Mouse (Mus musculus): ENCODE measurements around the gene Ceacam19. TPM values are rescaled to one million over a fixed set of nuclear protein-coding genes. Genes with fewer than 3 reads are reported as not detected.

Ceacam19 gene
- polyA plus RNA-seq, 1 experiment from 2014 or later, result not detected

GRCm38 (mm10) chr7:19836843-19837242 is 50.9 kb downstream of the Ceacam19 start:
- ATAC-seq (ENCODE audit: insufficient read depth), result no peak
- Histone ChIP-seq H3K4me1 (replicated peaks) (0 out of 2 replicates have a peak, but pooled peaks cover 3% of the 10 kb centered on the region), H3K4me3 (replicated peaks) (no peak overlapping the region), H3K9ac (no peak overlapping the region), H3K9me3 (replicated peaks) (no peaks in the 10 kb centered on the region), H3K27ac (replicated peaks) (no peak overlapping the region), H3K27me3 (no peaks in the 10 kb centered on the region), H3K4me2 (no peak overlapping the region), H3K36me3 (replicated peaks) (no peaks in the 10 kb centered on the region)
- WGBS (ENCODE audit: insufficient replicate concordance), result 18% methylated on average over 3 of the region's 3 CpGs

- Histone ChIP-seq H3K36me3 (replicated peaks) (no peaks in the 10 kb centered on the region), H3K9me3 (replicated peaks) (no peaks in the 10 kb centered on the region), H3K27me3 (no peaks in the 10 kb centered on the region), H3K4me2 (no peak overlapping the region), H3K9ac (no peak overlapping the region), H3K27ac (replicated peaks) (no peak overlapping the region), H3K4me3 (replicated peaks) (no peak overlapping the region), H3K4me1 (replicated peaks) (peaks cover 18% of the 10 kb centered on the region)
- 59% methylated on average over 3 of the region's 3 CpGs for WGBS (ENCODE audit: insufficient replicate concordance)
- ATAC-seq (ENCODE audit: insufficient read depth), result no peak
Observed at GRCm38 (mm10) chr7:19834055-19834454, 53.7 kb downstream of the Ceacam19 start.

GRCm38 (mm10) chr7:19831837-19832236 is 55.9 kb downstream of the Ceacam19 start:
- H3K4me3 ChIP-seq (replicated peaks), result no peak overlapping the region
- WGBS (ENCODE audit: insufficient replicate concordance), result 39% methylated on average over 9 of the region's 9 CpGs
- no peak overlapping the region for H3K4me2 ChIP-seq
- no peaks in the 10 kb centered on the region for H3K36me3 ChIP-seq (replicated peaks)
- H3K27me3 ChIP-seq, result no peaks in the 10 kb centered on the region
- ATAC-seq (ENCODE audit: insufficient read depth), result no peak
- H3K9me3 ChIP-seq (replicated peaks), result no peaks in the 10 kb centered on the region
- peaks cover 18% of the 10 kb centered on the region for H3K4me1 ChIP-seq (replicated peaks)
- H3K9ac ChIP-seq, result no peak overlapping the region
- no peak overlapping the region for H3K27ac ChIP-seq (replicated peaks)

GRCm38 (mm10) chr7:19830682-19831156 is 57.0 kb downstream of the Ceacam19 start:
- WGBS (ENCODE audit: insufficient replicate concordance), result 18% methylated on average over 13 of the region's 13 CpGs
- Histone ChIP-seq H3K4me2 (peak overlapping the region; percentile 27), H3K27ac (replicated peaks) (peak overlapping the region; percentile 33; the same call in 1 of the 2 replicates), H3K36me3 (replicated peaks) (no peaks in the 10 kb centered on the region), H3K27me3 (no peaks in the 10 kb centered on the region), H3K4me3 (replicated peaks) (no peak overlapping the region), H3K9me3 (replicated peaks) (no peaks in the 10 kb centered on the region), H3K4me1 (replicated peaks) (peaks cover 18% of the 10 kb centered on the region), H3K9ac (no peak overlapping the region)
- peak; percentile 68 for ATAC-seq (ENCODE audit: insufficient read depth)

DNA sequence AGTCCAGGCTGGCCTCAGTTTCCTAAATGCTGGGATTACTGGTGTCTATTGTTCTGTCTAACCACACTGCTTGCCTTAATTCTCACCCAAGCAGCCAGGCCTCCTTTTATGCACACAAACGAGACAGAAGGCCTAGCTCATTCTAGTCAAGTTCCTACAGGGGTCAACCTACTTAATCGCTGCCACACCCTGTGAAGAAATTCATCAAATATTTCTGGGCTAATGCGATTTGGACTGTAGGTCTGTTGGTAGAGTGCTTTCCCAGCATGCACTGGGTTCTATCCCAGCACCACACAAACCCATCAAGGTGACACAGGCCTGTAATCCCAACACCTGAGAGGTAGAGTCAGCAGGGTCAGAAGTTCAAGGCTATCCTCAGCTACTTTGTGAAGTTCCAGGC is 58.1 kb downstream of the Ceacam19 start:
- no peaks in the 10 kb centered on the region for H3K27me3 ChIP-seq
- peaks cover 23% of the 10 kb centered on the region for H3K4me1 ChIP-seq (replicated peaks)
- ATAC-seq (ENCODE audit: insufficient read depth), result no peak
- no peaks in the 10 kb centered on the region for H3K36me3 ChIP-seq (replicated peaks)
- H3K9me3 ChIP-seq (replicated peaks), result no peaks in the 10 kb centered on the region
- 61% methylated on average over 3 of the region's 3 CpGs for WGBS (ENCODE audit: insufficient replicate concordance)
- H3K4me3 ChIP-seq (replicated peaks), result no peak overlapping the region
- H3K9ac ChIP-seq, result no peak overlapping the region
- no peak overlapping the region for H3K4me2 ChIP-seq
- no peak overlapping the region for H3K27ac ChIP-seq (replicated peaks)

DNA sequence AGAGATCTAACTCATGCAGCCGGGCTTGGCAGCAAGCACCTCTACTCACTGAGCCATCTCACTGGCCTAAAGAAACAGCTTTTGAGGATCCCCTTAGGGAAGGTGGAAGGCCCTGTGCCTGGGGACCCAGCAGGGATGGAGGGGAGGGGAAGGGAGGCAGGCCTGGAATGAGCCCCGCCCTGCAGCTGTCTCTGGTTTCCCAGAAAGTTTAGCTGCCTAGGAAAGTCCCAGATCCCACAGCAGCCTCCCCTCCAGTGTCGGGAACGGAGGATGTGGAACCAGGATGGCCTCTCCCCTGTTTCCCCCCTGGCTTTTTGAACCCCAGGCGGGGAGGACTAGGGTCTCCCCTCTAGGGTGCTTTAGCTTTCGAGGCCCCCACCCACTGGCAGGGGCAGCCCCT is 61.0 kb downstream of the Ceacam19 start:
- Histone ChIP-seq H3K4me2 (no peak overlapping the region), H3K4me3 (replicated peaks) (no peak overlapping the region), H3K9ac (no peak overlapping the region), H3K27me3 (peaks cover 25% of the 10 kb centered on the region), H3K36me3 (replicated peaks) (no peaks in the 10 kb centered on the region), H3K4me1 (replicated peaks) (peaks cover 36% of the 10 kb centered on the region), H3K9me3 (replicated peaks) (no peaks in the 10 kb centered on the region), H3K27ac (replicated peaks) (no peak overlapping the region)
- ATAC-seq (ENCODE audit: insufficient read depth), result no peak
- 70% methylated on average over 6 of the region's 6 CpGs for WGBS (ENCODE audit: insufficient replicate concordance)

Other genes starting within 250 kb of the Ceacam19 start
- 48.3 and 48.8 TPM in 2 replicates for gene Clptm1, start 222.9 kb downstream of the Ceacam19 start, polyA plus RNA-seq (2015; fragmentation: Nextera tagmentation; extraction: Ambion mirVana)
- gene Apoc2, start 210.0 kb downstream of the Ceacam19 start, polyA plus RNA-seq (2015; fragmentation: Nextera tagmentation; extraction: Ambion mirVana), result 1,160 and 1,332 TPM in 2 replicates
- gene Gm44805, start 206.5 kb downstream of the Ceacam19 start, polyA plus RNA-seq (2015; fragmentation: Nextera tagmentation; extraction: Ambion mirVana), result 22.2 and 29.1 TPM in 2 replicates
- gene Apoc4, start 206.5 kb downstream of the Ceacam19 start, polyA plus RNA-seq (2015; fragmentation: Nextera tagmentation; extraction: Ambion mirVana), result 273 and 372 TPM in 2 replicates
- 609 and 611 TPM in 2 replicates for gene Apoc1, start 195.3 kb downstream of the Ceacam19 start, polyA plus RNA-seq (2015; fragmentation: Nextera tagmentation; extraction: Ambion mirVana)
- 2,704 and 3,478 TPM in 2 replicates for gene Apoe, start 188.8 kb downstream of the Ceacam19 start, polyA plus RNA-seq (2015; fragmentation: Nextera tagmentation; extraction: Ambion mirVana)
- gene Tomm40, start 172.5 kb downstream of the Ceacam19 start, polyA plus RNA-seq (2015; fragmentation: Nextera tagmentation; extraction: Ambion mirVana), result 87.2 and 91.8 TPM in 2 replicates
- gene Nectin2, start 137.5 kb downstream of the Ceacam19 start, polyA plus RNA-seq (2015; fragmentation: Nextera tagmentation; extraction: Ambion mirVana), result 15.2 and 19.5 TPM in 2 replicates
- 10.3 and 11.3 TPM in 2 replicates for gene Bcam, start 116.9 kb downstream of the Ceacam19 start, polyA plus RNA-seq (2015; fragmentation: Nextera tagmentation; extraction: Ambion mirVana)
- gene Cblc, start 91.2 kb downstream of the Ceacam19 start, polyA plus RNA-seq (2015; fragmentation: Nextera tagmentation; extraction: Ambion mirVana), result 3.5 and 3.8 TPM in 2 replicates
- 4.7 and 5.3 TPM in 2 replicates for gene Bcl3, start 65.2 kb downstream of the Ceacam19 start, polyA plus RNA-seq (2015; fragmentation: Nextera tagmentation; extraction: Ambion mirVana)
- not detected in 2 replicates for gene Gm19345, start 36.0 kb downstream of the Ceacam19 start, polyA plus RNA-seq (2015; fragmentation: Nextera tagmentation; extraction: Ambion mirVana)
- gene Ceacam16, start 26.7 kb downstream of the Ceacam19 start, polyA plus RNA-seq (2015; fragmentation: Nextera tagmentation; extraction: Ambion mirVana), result not detected in 2 replicates
- 2.8 and 3.4 TPM in 2 replicates for gene Pvr, start 33.2 kb upstream of the Ceacam19 start, polyA plus RNA-seq (2015; fragmentation: Nextera tagmentation; extraction: Ambion mirVana)
- gene Igsf23, start 62.8 kb upstream of the Ceacam19 start, polyA plus RNA-seq (2015; fragmentation: Nextera tagmentation; extraction: Ambion mirVana), result 0.17 and 0.23 TPM in 2 replicates
- not detected in 2 replicates for gene Ceacam20, start 77.4 kb upstream of the Ceacam19 start, polyA plus RNA-seq (2015; fragmentation: Nextera tagmentation; extraction: Ambion mirVana)
- not detected in 2 replicates for gene Nlrp9b, start 103.5 kb upstream of the Ceacam19 start, polyA plus RNA-seq (2015; fragmentation: Nextera tagmentation; extraction: Ambion mirVana)
- not detected in 2 replicates for gene Vmn1r91, start 211.7 kb upstream of the Ceacam19 start, polyA plus RNA-seq (2015; fragmentation: Nextera tagmentation; extraction: Ambion mirVana)
- not detected in 2 replicates for gene Gm16442, start 234.6 kb upstream of the Ceacam19 start, polyA plus RNA-seq (2015; fragmentation: Nextera tagmentation; extraction: Ambion mirVana)